Mouse (Mus musculus): ENCODE measurements around the gene Zg16. TPM values are rescaled to one million over a fixed set of nuclear protein-coding genes. Genes with fewer than 3 reads are reported as not detected.
A peak's percentile ranks its signal among the peaks of the same experiment; 100 is the strongest.

The Zg16 gene
- total RNA-seq, 1 experiment from 2014 or later = not detected

GRCm38 (mm10) chr7:127073221-127073620, 13.9 kb downstream of the Zg16 start:
- DNase-seq = peak; percentile 42

DNA sequence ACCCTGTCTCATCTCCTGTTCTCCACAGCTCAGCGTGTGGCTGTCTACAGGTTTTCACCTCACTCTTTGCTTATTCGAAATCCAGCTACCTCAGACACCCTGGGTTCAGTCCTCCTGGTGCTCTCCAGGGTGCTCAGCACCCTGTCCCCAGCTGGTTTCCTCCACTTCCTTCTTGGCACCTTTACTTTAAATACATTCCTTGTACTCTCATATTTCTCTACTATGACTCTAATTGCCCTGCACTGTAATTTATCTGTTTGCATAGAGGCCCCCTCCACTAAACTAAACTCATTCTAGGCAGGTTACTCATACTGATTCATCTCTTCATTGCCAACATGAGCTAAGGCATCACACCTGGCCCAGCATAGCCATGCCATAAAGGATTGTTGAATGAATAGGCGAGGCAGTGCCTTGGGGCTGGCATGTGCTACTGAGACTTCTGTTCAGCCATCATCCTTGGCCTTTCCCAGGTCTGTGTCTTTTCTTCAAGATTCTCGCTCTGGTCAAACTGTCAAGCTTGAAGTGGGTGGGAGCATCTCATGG, 16.2 kb downstream of the Zg16 start:
- no peak for DNase-seq

DNA sequence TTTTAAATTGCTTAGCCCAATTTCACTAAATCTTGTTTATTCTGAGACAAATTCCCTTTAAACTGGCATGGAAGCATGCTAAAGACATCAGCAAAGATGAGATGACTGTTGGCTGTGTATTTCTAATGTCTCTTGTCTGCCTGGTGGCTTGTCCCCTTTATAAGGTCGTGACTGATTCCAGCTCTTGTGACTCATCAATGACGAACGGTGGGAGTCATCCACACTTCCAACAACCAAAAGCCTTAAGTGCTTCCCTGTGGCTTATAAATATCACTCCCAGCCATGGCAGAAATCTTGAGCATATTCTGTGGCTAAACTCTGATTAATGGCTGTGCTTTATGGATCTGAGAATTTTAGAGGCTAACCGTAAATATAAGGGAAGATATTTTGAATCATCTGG, 20.8 kb downstream of the Zg16 start:
- DNase-seq = peak; percentile 21

DNA sequence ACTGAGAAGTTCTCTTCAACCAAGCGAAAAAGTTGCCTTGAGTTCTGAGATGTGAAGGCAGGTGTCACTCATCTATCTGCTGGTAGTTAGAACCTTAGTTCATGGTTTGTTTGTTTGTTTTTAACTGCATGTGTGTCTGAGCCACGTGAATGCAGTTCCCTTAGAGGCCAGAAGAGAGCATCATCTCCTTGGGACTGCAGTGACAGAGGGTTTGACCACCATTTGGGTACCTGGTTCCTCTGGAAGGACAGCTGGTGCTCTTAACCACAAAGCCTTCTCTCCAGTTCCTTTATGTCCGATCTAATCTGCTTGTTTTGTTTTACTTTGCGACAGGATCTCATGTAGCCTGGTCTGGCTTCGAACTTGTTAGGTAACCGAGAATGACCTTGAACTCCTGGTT, 21.6 kb downstream of the Zg16 start:
- DNase-seq = no peak

GRCm38 (mm10) chr7:127055026-127055585, 32.0 kb downstream of the Zg16 start:
- no peak for DNase-seq

DNA sequence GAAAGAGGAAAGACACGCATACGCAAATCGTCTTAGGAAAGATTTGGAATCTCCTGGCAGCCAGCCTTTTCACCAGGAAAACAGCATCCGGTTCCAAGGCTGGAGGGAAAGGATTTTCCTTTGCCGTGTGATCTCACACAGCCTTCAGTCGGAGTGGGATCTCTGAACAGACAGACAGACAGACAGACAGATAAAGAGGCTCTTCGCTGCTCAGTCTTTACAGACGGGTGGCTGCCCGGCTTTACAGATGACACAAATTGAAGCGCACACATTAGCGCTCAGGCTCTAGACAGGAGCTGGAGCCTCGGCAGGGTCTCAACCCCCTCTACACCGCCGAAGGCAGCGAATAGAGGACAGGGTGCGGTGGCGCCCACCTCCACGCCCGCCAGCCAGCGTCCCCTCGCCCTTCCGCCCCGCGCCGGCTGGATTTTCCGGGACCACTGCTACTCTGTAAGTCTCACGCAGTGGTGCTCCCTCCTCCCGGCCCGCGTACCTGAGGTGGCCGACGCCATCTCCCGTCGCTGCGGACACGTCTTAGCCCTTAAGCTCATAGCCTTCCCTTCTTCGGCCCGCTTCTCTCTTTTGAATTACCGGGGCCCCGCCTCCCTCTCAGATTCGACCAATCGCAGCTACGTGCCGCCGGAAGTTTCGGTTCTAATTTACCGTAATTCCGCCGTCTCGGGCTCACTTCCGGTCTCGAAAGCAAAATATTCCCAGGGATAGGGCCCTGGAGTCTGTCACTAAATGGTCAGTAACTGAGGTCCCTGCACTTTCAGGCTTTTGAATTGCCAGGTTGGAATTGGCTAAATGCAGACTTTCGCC, 45.1 kb downstream of the Zg16 start, which contains the start of gene Kif22:
Gene Kif22 (minus strand): TSS at position 621 of the 822 bp plus-strand sequence.
- DNase-seq = peak; percentile 88

DNA sequence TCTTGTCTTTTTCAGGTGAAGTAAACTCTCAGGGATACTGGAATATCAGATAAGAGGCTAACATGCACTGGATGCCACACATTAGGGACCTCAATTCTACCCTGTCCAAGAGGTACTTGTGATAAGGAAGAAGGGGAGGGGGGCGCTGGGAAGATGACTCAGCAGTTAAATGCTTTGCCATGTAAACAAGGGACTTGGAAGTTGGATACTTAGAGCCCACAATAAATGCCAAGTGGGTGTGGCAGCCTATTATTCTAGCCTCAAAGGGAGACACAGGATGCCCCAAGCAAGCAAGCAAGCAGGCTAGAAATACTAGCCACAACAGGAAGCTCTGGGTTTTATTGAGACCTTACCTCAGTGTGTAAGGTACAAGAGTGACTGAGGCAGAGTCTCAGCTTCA, 55.9 kb downstream of the Zg16 start:
- no peak for DNase-seq

GRCm38 (mm10) chr7:127030172-127030571, 57.0 kb downstream of the Zg16 start:
- DNase-seq = no peak

GRCm38 (mm10) chr7:127027885-127028284, 59.2 kb downstream of the Zg16 start:
- no peak for DNase-seq

- DNase-seq = peak; percentile 98
Measured at GRCm38 (mm10) chr7:127026984-127027726, 60.0 kb downstream of the Zg16 start, which contains the start of gene Maz. TSS of gene Maz (minus strand) at chr7:127027037.

- peak; percentile 91 for DNase-seq
Measured at GRCm38 (mm10) chr7:127026616-127026983, 60.5 kb downstream of the Zg16 start.

DNA sequence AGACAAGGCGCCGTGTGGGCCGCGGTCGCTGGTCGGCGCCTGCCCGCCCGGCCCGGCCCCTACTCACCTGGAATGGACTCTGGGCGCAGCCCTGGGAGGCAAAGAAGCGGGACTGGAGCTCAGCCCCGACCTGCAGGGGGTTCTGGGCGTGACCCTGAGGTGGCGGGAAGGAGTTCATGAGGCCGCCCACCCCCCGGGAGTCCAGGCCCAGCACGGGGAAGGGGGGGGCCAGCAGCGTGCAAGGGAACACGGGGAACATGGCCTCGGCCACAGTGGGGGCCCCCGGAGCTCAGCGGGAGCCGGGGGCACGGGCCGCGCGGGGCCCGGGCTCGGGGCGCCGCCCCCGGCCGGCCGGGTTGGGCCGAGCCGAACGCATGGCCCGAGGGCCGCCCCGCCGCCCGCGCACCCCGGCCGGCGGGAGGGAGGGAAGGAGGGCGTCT, 60.9 kb downstream of the Zg16 start:
- peak; percentile 63 for DNase-seq

DNA sequence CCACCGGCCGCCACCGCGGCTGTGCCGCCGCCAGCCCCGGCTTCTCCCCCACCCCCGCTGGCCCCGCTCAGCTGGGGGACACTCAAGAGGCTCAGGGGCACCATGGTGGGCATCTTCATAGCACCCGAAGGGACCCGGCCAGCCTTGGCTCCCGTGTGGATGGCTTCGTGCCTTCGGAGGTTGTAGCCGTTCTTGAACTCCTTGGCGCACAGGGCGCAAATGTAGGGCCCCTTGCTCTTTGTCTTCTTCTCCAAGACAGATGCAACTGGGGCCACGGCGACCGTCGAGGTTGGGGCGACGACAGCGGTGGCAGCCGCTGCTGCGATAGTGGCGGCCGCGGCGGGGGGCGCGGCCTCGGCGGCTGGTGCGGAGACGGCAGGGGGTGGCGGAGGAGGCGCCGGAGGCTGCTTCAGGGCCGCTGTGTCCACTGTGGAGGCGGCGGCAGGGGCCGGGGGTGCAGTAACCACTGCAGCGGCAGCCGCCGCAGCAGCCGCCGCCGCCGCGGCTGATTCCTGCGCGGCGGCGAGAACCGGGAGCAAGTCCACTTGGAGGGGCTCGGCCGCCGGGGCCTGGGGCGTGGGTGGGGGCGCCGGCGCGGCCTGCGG, 61.5 kb downstream of the Zg16 start:
- peak; percentile 65 for DNase-seq

GRCm38 (mm10) chr7:127024755-127025555, 62.2 kb downstream of the Zg16 start:
- peak; percentile 72 for DNase-seq

DNA sequence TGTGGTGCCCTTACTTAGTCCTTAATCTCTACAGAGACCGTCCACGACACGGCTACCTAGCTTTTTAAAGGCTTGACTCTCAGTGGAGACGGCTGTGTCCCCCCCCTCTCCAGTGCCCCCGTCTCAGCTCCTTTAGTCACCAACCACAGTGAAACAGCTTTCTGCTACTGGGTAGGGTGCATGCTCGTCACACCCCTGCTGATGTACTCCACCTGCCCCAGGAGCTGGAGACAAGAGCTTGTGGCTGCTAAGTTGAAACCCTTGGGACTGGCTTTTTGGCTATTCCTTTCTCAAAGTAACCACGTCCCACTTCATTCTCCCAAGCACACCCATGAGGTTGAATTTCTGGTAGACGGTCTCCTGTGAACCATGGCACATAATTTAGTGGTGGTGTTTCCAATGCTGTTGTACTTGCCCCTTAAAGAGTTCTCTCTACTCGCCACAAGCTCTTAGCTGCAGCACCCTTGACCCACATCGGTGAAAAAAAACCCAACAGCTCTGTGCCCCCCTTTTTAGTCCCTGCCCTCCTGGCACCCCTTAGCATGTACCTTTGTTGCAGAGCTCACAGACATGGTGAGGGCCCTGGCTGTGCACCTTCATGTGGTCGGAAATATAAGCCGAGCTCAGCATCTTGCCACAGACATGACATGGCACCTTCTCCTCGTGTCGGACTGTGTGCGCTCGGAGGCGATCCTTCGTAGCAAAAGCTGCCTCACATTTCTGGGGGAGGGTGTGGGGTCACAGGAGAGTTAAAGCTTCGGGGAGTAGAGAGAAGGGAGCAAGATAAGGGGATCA, 63.0 kb downstream of the Zg16 start:
- no peak for DNase-seq

GRCm38 (mm10) chr7:127023272-127023691, 63.8 kb downstream of the Zg16 start:
- DNase-seq = no peak

DNA sequence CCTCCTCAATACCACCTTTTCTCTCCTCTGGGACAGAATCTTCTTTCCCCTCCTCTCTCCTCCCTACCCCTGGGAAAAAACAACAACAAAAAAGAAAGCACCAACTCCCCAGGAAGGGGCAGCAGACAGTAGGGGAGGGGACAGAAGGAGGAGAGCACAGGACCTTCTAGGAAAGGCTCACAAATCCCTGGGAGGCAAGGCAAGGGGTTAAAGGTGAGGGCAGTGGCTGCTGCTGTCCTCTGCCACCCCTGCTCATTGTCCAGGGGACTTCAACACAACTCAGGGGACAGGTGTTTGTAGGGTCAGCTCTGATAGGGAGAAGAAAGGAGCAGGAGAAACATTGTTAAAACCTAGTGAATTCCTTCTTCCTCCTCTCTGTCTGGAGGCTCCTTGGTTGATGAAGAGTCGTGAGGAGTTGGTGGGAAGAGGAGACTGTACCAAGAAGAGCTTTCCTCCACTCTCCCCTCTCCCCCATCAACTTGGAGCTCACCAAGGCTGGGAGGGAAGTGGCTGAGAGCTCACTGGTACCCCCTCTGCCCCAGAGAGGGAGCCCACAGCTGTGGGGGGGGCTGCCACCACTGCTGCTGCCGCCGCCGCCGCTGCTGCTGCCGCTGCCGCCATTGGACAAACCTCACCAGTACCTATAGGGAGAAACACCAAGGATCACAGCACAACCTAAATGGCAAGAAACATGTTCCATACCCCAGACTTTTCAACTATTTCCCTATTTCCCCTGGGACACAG, 64.4 kb downstream of the Zg16 start:
- no peak for DNase-seq

- no peak for DNase-seq
Measured at GRCm38 (mm10) chr7:127021563-127022527, 65.3 kb downstream of the Zg16 start.

Data from adrenal gland, postnatal 25 days (tissue).